8 mouse cellular contexts compared by ENCODE assay signal in genomic region chr7:139894655-139895557, GRCm38 (mm10). TPM values are rescaled to one million over a fixed set of nuclear protein-coding genes. Genes with fewer than 3 reads are reported as not detected.
DNase-seq lines count a peak whose midpoint lies in the region; ATAC-seq lines count a peak whose summit lies in the region.

TSS of gene Kndc1 (plus strand) at chr7:139894696.

- H3K4me1 ChIP-seq in heart, embryonic 16.5 days (ENCODE audit: control insufficient read depth, insufficient read depth, low read length) = peaks cover 2% of the 10 kb centered on the region; the same call in 1 of the 2 replicates
- H3K4me1 ChIP-seq in midbrain, embryonic 13.5 days (replicated peaks) = peaks cover 20% of the 10 kb centered on the region

- H3K9me3 ChIP-seq in heart, embryonic 16.5 days (replicated peaks; ENCODE audit: control insufficient read depth, low read length) = no peaks in the 10 kb centered on the region
- no peaks in the 10 kb centered on the region for H3K9me3 ChIP-seq in midbrain, embryonic 13.5 days

- peak within 1 kb of the TSS; percentile 80 for H3K4me2 ChIP-seq in heart, embryonic 16.5 days (ENCODE audit: low read depth, low read length)
- H3K4me2 ChIP-seq in midbrain, embryonic 13.5 days (replicated peaks) = peak within 1 kb of the TSS; percentile 77

- 1% methylated on average over 50 of the region's 50 CpGs for WGBS in heart, embryonic 16.5 days
- WGBS in midbrain, embryonic 13.5 days = under 1% methylated on average over 44 of the region's 50 CpGs

- peaks cover 49% of the 10 kb centered on the region for H3K27me3 ChIP-seq in heart, embryonic 16.5 days (ENCODE audit: control insufficient read depth, insufficient read depth, low read length)
- H3K27me3 ChIP-seq in midbrain, embryonic 13.5 days = peaks cover 53% of the 10 kb centered on the region

- peak; percentile 18; the same call in 1 of the 2 replicates for ATAC-seq in heart, embryonic 16.5 days (replicated peaks; ENCODE audit: extremely low read depth, insufficient read depth, low FRiP score)
- ATAC-seq in midbrain, embryonic 13.5 days = peak; percentile 92

- peak; percentile 20 for DNase-seq in urinary bladder, adult 2 months (ENCODE audit: low spot score)
- no peak for DNase-seq in urinary bladder, postnatal 10 days (ENCODE audit: low spot score)
- DNase-seq in embryo, embryonic 11 days = peak; percentile 58
- peak; percentile 74 for DNase-seq in left cerebral cortex, adult 11 months (ENCODE audit: low spot score)
- DNase-seq in spleen, adult 12 weeks (ENCODE audit: low spot score) = no peak
- DNase-seq in urinary bladder, postnatal 14 days (ENCODE audit: low spot score) = no peak

- peak within 1 kb of the TSS; percentile 52 for H3K4me3 ChIP-seq in heart, embryonic 16.5 days (ENCODE audit: low read length)
- H3K4me3 ChIP-seq in midbrain, embryonic 13.5 days (replicated peaks) = peak within 1 kb of the TSS; percentile 51

- H3K9ac ChIP-seq in heart, embryonic 16.5 days (ENCODE audit: low read length) = peak within 1 kb of the TSS; percentile 34
- peak within 1 kb of the TSS; percentile 73 for H3K9ac ChIP-seq in midbrain, embryonic 13.5 days (replicated peaks)

- no peaks in the 10 kb centered on the region for H3K36me3 ChIP-seq in heart, embryonic 16.5 days (ENCODE audit: control insufficient read depth, insufficient read depth)
- no peaks in the 10 kb centered on the region for H3K36me3 ChIP-seq in midbrain, embryonic 13.5 days

- H3K27ac ChIP-seq in heart, embryonic 16.5 days (ENCODE audit: low read length) = no peak within 1 kb of the TSS
- H3K27ac ChIP-seq in midbrain, embryonic 13.5 days = no peak within 1 kb of the TSS

RNA-seq across cellular contexts. Expression of gene Kndc1, which starts in this region (rescaled TPM):
- polyA plus RNA-seq in urinary bladder, adult 2 months (2012; rRNA removed) = 0.03 and 0.07 TPM in 2 replicates
- polyA plus RNA-seq in heart, embryonic 16.5 days (2015; fragmentation: Nextera tagmentation; extraction: Ambion mirVana) = 0.37 and 0.47 TPM in 2 replicates
- 6.0 and 7.2 TPM in 2 replicates for polyA plus RNA-seq in midbrain, embryonic 13.5 days (2015; fragmentation: Nextera tagmentation; extraction: Ambion mirVana)

Comparison
In these comparisons a context has a peak if more than half of its experiments do, and no peak if none do; other contexts are left out.
1. Peak in DNase-seq in urinary bladder, adult 2 months; RNA of the gene not detected or under 1 TPM.
2. Peak in ATAC-seq, H3K4me3 ChIP-seq, H3K9ac ChIP-seq and H3K4me2 ChIP-seq in heart, embryonic 16.5 days; RNA of the gene not detected or under 1 TPM.
3. DNase-seq: peak in embryo, embryonic 11 days (single experiment) and left cerebral cortex, adult 11 months (single experiment); none in urinary bladder, postnatal 10 days (single experiment), spleen, adult 12 weeks (single experiment) and urinary bladder, postnatal 14 days (single experiment).